Mouse (Mus musculus) heart, adult 2 months (tissue): ENCODE measurements around the gene Fbxo6. TPM values are rescaled to one million over a fixed set of nuclear protein-coding genes. Genes with fewer than 3 reads are reported as not detected.

ENCODE experiments used
- DNase-seq, 2 experiments: peaks; one replicate each; pipeline ENCODE4 v3.0.0; 2021
- H3K27ac ChIP-seq: fragments of 200-600 bp; 2 replicates; pipeline ENCODE4 v1.8.1; 2022
- H3K27me3 ChIP-seq: fragments of 200-500 bp; 2 replicates; pipeline ENCODE4 v1.6.1; 2012; ENCODE audit warnings: mild to moderate bottlenecking, low read length, inconsistent platforms, mixed read lengths; ENCODE audit not compliant: control insufficient read depth, insufficient read depth
- H3K36me3 ChIP-seq: fragments of 200-500 bp; 2 replicates; pipeline ENCODE4 v1.6.1; 2012; ENCODE audit warnings: low read length, inconsistent platforms; ENCODE audit not compliant: control insufficient read depth, insufficient read depth
- H3K4me1 ChIP-seq: fragments of 200-500 bp; 2 replicates; pipeline ENCODE4 v1.6.1; 2011; ENCODE audit warnings: low read length; ENCODE audit not compliant: control insufficient read depth, insufficient read depth
- H3K4me3 ChIP-seq: fragments of 200-600 bp; 2 replicates; pipeline ENCODE4 v1.8.1; 2022
- H3K79me2 ChIP-seq: fragments of 200-500 bp; replicated peaks from 2 replicates; pipeline ENCODE4 v1.6.1; 2012; ENCODE audit warnings: mild to moderate bottlenecking, inconsistent platforms, low read length, moderate library complexity, mixed read lengths; ENCODE audit not compliant: control insufficient read depth, insufficient read depth
- H3K9ac ChIP-seq: fragments of 200-500 bp; 2 replicates; pipeline ENCODE4 v1.6.1; 2012; ENCODE audit warnings: low read depth, mild to moderate bottlenecking, control low read depth, inconsistent platforms, low read length, mixed read lengths
- CTCF ChIP-seq: fragments of 200-600 bp; IDR thresholded peaks from 2 replicates; pipeline ENCODE4 v1.8.1; 2022; ENCODE audit warnings: antibody characterized with exemption, mild to moderate bottlenecking, moderate library complexity
- EP300 ChIP-seq: fragments of 200-500 bp; IDR thresholded peaks from 2 replicates; pipeline ENCODE4 v1.6.1; 2011; ENCODE audit warnings: low read depth, low read length, control low read depth; ENCODE audit not compliant: insufficient read depth
- POLR2A ChIP-seq: fragments of 200-500 bp; IDR thresholded peaks from 2 replicates; pipeline ENCODE4 v1.6.1; 2011; ENCODE audit warnings: mild to moderate bottlenecking, low read depth, low read length, control low read depth; ENCODE audit not compliant: insufficient read depth
- WGBS: fragments of 180-500 bp; shearing (Covaris S2); methylation state at CpG from one replicate; pipeline ENCODE4 v1.1.7; 2018; 5-methylcytosine and 5-hydroxymethylcytosine counted together
- intact Hi-C: fragments of 180-260 bp; cut with DNase I; formaldehyde crosslinking; loops from one replicate; pipeline ENCODE4 v1.15.1; 2025
- polyA plus RNA-seq: library from polyadenylated mRNA; depleted of rRNA; stranded (reverse); fragments of >200 nt; gene quantifications from 2 replicates; pipeline ENCODE4 v1.2.3, GENCODE M21; 2012
- total RNA-seq, 2 experiments: library from RNA; stranded (reverse); gene quantifications; 2 replicates each; pipeline ENCODE4 v1.2.3; 2021

Gene Fbxo6
- total and polyA plus RNA-seq, 3 experiments, result 36.0 to 68.6 (median 39.3) TPM

GRCm38 (mm10) chr4:148128672-148129071, 23.3 kb downstream of the Fbxo6 start:
- no peak overlapping the region for H3K27ac ChIP-seq
- H3K9ac ChIP-seq, result no peak overlapping the region
- H3K79me2 ChIP-seq, result no peaks in the 10 kb centered on the region
- H3K4me1 ChIP-seq, result no peaks in the 10 kb centered on the region
- intact Hi-C loops, result no loop called here
- TF ChIP-seq CTCF, result no peak
- no peak for TF ChIP-seq EP300
- TF ChIP-seq POLR2A, result no peak
- H3K36me3 ChIP-seq, result no peaks in the 10 kb centered on the region
- H3K27me3 ChIP-seq, result peaks cover 14% of the 10 kb centered on the region
- H3K4me3 ChIP-seq, result no peak overlapping the region
- WGBS, result 58% methylated on average over 2 of the region's 2 CpGs
- no peak for DNase-seq

GRCm38 (mm10) chr4:148128241-148128640, 23.7 kb downstream of the Fbxo6 start:
- Histone ChIP-seq H3K4me1 (no peaks in the 10 kb centered on the region), H3K27me3 (peaks cover 14% of the 10 kb centered on the region), H3K79me2 (no peaks in the 10 kb centered on the region), H3K4me3 (no peak overlapping the region), H3K36me3 (no peaks in the 10 kb centered on the region), H3K9ac (no peak overlapping the region), H3K27ac (no peak overlapping the region)
- intact Hi-C loops, result no loop called here
- DNase-seq, result no peak
- WGBS, result 37% methylated on average over 1 of the region's 1 CpGs
- no peak for TF ChIP-seq POLR2A
- no peak for TF ChIP-seq CTCF
- no peak for TF ChIP-seq EP300

DNA sequence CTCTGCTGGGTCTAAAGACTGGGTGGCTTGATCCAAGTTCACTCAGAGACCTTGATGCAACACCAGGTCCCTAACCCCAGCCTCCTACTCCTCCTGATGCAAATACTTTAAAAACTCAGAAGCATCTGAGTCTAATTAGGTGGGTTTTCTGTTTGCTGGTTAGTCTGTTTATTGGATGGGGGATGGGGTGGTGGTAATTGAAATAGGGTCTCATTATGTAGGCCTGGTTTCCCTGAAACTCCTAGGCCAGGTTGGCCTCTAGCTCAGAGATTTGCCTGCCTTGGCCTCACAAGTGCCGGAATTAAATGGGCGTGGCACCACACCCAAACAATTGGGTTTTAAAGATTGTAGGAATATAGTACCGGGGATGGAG, 29.3 kb downstream of the Fbxo6 start:
- Histone ChIP-seq H3K4me3 (no peak overlapping the region), H3K9ac (no peak overlapping the region), H3K27me3 (peaks cover 3% of the 10 kb centered on the region; the same call in 1 of the 2 replicates), H3K27ac (no peak overlapping the region), H3K36me3 (no peaks in the 10 kb centered on the region), H3K4me1 (no peaks in the 10 kb centered on the region), H3K79me2 (no peaks in the 10 kb centered on the region)
- WGBS, result 86% methylated on average over 3 of the region's 3 CpGs
- TF ChIP-seq CTCF (no peak), EP300 (no peak), POLR2A (no peak)
- no peak for DNase-seq
- intact Hi-C loops, result no loop called here

- TF ChIP-seq CTCF (no peak), POLR2A (no peak), EP300 (no peak)
- WGBS, result 19% methylated on average over 6 of the region's 6 CpGs
- Histone ChIP-seq H3K36me3 (no peaks in the 10 kb centered on the region), H3K27me3 (peaks cover 3% of the 10 kb centered on the region; the same call in 1 of the 2 replicates), H3K9ac (no peak overlapping the region), H3K79me2 (no peaks in the 10 kb centered on the region), H3K4me1 (no peaks in the 10 kb centered on the region), H3K4me3 (no peak overlapping the region), H3K27ac (no peak overlapping the region)
- DNase-seq, result no peak
- intact Hi-C loops, result no loop called here
These were observed 29.8 kb downstream of the Fbxo6 start for GRCm38 (mm10) chr4:148121982-148122693.

DNA sequence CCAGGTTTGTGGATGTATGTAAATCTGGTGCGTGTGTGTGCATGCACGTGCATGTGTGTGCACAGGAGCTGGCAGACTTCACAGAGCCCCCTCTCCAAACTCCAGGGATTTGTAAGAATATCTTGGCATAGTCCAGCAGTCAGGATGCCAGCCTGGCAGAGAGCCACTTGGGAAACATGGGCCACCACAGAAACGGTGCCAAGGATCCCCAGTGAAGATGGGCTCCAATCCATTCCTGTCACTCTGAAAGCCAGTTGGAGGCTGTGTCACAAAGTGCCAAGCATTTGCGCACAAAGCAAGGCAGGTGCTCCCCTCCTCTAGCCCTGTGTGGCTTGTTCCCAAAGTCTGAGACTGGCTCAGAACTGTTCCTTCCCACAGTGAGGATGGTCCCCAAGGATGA, 30.6 kb downstream of the Fbxo6 start:
- H3K27me3 ChIP-seq, result no peaks in the 10 kb centered on the region
- H3K27ac ChIP-seq, result no peak overlapping the region
- H3K79me2 ChIP-seq, result no peaks in the 10 kb centered on the region
- no peak overlapping the region for H3K9ac ChIP-seq
- H3K36me3 ChIP-seq, result no peaks in the 10 kb centered on the region
- no peak overlapping the region for H3K4me3 ChIP-seq
- intact Hi-C loops, result no loop called here
- TF ChIP-seq CTCF (no peak), EP300 (no peak), POLR2A (no peak)
- no peak for DNase-seq
- no peaks in the 10 kb centered on the region for H3K4me1 ChIP-seq
- WGBS, result 57% methylated on average over 4 of the region's 4 CpGs

- Histone ChIP-seq H3K9ac (no peak overlapping the region), H3K27me3 (no peaks in the 10 kb centered on the region), H3K4me1 (no peaks in the 10 kb centered on the region), H3K4me3 (no peak overlapping the region), H3K27ac (no peak overlapping the region), H3K79me2 (no peaks in the 10 kb centered on the region), H3K36me3 (no peaks in the 10 kb centered on the region)
- 47% methylated on average over 9 of the region's 9 CpGs for WGBS
- TF ChIP-seq EP300 (no peak), POLR2A (no peak), CTCF (no peak)
- no peak for DNase-seq
- intact Hi-C loops, result no loop called here
These were observed 31.4 kb downstream of the Fbxo6 start for GRCm38 (mm10) chr4:148120555-148120954.
